Mouse (Mus musculus) heart, adult 18-20 months (tissue): ENCODE data around the gene Zcchc14. TPM values are rescaled to one million over a fixed set of nuclear protein-coding genes. Genes with fewer than 3 reads are reported as not detected.
"Not testable (repeated sequence)": the region's sequence is repeated elsewhere in the genome, so short reads cannot be mapped to it uniquely, and the experiment has no call there.

Experiments
- DNase-seq, 2 experiments: peaks; one replicate each; pipeline ENCODE4 v3.0.0; 2021 to 2022; ENCODE audit warnings: mixed read lengths in 1 of 2
- total RNA-seq, 2 experiments: library from RNA; stranded (reverse); gene quantifications; 2 replicates each; pipeline ENCODE4 v1.2.3; 2021

The Zcchc14 gene
- total RNA-seq, 2 experiments from 2014 or later, result 23.3 to 26.5 TPM

GRCm38 (mm10) chr8:121623043-121623442 lies 29.7 kb downstream of the Zcchc14 start:
- no peak for DNase-seq

DNA sequence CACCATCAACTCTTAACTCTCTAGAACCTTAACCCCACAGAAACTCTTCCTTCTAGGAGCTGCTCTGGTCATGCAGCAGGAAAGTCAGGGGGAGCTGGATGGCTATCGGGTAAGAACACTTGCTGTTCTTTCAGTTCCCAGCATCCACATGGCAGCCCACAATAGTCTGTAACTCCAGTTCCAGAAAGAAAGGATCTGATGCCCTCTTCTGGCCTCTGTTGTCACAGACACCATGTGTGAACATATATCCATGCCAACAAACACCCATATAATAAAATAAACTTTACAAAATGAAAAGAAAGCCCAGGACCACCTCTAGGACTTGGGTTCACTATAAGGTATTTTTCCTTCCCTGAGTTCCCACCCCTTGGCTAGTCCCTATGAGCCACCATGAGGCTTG lies 30.8 kb downstream of the Zcchc14 start:
- no peak for DNase-seq

- DNase-seq, result peak; percentile 55 to 65
These were observed 31.7 kb downstream of the Zcchc14 start for GRCm38 (mm10) chr8:121620801-121621516.

DNA sequence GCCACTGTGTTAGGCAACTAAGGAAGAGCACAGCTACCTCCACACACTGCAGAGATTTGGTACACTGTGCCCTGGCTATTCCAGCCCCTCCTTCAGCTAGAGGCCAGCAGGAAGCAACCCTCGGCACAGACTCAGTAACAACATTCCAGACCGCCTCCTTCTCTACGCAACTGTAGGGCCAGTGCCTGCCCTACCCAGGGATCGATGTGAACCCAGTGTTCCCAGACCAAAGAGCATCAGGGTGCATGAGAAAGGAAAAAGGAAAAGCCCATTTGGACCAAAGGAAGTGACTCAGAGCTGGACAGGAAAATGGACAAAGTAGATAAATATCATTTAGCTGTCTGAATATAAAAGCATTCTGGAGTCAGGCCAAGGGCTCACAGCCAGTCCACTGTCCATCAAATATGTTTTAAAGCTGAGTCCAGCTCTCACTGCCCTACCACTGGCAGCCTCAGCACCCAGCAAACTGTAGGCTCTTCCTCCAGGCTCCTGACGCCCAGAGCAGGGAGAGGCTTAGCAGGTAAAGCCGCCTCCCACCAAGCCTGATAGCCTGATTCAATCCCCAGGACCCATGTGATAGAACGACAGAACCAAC lies 33.2 kb downstream of the Zcchc14 start:
- peak; percentile 84 to 94 for DNase-seq

DNA sequence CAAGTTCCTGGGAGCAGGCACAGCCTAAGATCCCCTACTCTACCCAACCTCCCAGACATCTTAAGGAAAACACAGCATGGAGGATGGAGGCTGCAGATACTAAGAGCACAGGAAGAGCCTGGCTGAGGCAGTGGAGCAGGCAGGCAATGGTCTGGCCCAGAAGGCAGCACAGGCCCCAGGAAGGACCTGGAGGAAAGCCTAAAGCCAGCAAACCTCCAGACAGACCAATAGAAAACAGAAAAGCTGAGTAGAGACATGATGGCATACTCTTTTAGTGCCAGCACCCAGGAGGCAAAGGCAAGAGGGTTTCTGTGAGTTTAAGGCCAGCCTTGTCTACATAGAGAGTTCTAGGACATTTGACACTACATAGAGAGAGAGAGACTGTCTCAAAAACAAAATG lies 39.3 kb downstream of the Zcchc14 start:
- no peak for DNase-seq

GRCm38 (mm10) chr8:121609916-121610315 lies 42.8 kb downstream of the Zcchc14 start:
- no peak for DNase-seq

DNA sequence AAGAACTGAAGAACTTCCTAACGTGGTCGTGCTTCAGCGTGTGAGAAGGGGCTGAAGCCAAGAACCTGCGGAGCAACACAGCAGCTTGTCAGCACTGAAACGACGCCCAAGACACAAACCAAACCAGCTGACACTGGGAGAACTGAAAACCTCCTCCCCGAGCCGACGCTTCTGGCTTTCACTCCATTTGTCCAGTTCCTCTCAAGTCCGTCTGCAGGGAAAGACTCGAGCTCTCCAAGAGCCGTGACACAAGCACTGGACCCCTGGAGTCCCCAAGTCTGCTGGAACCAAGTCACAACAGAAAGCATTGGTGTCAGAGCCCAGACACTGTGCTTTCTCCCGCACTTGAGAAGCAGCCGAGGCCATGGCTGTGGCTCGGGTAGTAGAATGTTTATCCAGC lies 43.5 kb downstream of the Zcchc14 start:
- no peak for DNase-seq

DNA sequence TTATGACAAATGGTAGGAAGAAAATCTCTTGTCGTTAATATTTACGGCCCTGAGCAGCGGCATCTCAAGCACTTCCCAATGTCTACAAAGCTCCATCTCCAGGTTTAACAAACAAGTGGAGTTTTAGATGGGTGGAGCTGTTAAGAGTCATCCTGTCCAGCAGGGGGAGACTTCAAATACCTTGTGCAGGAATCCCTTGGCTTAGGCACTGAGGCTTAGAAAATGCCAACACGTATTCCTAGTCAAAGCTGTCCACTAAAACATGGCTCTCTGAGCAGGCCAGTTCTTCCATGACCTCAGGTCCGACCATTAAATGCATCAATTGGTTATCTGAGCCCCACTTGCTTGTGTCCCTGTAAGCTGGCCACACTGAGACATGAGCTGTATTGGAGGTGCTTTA lies 45.0 kb downstream of the Zcchc14 start:
- no peak for DNase-seq

GRCm38 (mm10) chr8:121603801-121604200 lies 48.9 kb downstream of the Zcchc14 start:
- no peak for DNase-seq

GRCm38 (mm10) chr8:121602860-121603259 lies 49.8 kb downstream of the Zcchc14 start:
- peak; percentile 80 for DNase-seq

DNA sequence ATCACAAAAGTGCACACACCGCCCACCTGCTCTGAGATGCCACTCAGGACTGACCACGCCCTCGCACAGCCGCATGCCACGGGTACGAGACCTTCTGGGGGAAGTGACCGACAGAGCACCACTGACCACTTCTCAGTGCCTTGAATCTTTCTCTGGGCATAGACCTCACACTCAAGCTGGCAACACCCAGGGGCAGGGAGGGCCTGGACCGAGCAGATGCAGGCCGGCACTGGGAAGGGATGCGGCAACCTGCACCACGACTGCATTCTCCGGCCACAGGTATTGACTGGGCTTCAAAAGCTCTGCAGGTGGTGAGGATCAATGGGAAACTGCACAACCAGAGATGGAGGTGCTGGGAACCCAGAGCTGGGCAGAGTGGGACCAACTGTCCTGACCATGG lies 50.3 kb downstream of the Zcchc14 start:
- DNase-seq, result no peak

DNA sequence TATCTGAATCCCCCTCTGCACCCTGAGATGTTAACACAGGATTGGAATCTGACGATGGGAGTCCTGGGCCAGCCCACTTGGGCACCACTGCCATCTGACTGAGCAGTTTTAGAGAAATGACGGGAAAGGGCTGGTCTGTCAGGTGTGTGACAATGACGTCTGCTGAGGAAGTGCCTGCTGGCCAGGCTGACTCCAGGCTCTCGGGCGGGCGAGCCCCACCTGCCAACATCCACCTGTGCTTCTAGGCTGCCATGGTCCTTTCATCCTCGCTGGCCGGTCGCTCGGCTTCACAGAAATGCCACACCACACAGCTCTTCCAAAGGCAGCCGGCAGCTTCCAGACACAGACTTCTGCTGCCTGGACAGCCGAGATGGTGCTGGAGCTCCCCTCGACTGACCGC lies 52.9 kb downstream of the Zcchc14 start:
- DNase-seq, result no peak

DNA sequence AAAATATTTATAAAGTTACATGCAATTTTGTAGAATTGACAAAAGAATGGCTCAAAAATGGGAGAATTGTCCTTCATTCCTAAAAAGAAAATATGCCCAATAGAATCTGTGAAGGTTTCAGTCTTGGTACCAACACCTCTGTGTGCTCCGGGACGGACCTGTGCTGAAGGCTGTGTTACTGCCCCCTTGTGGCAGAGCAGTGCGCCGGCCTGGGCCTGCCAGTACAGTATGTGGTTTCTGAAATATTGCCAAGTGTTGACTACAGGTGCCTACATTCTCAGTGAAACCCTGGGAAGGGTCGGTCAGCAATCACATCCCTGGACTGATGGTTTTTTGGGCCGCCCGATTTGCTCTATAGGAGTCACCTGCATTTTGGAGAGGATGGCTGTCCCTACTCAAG lies 53.8 kb downstream of the Zcchc14 start:
- DNase-seq, result peak; percentile 85 to 86

DNA sequence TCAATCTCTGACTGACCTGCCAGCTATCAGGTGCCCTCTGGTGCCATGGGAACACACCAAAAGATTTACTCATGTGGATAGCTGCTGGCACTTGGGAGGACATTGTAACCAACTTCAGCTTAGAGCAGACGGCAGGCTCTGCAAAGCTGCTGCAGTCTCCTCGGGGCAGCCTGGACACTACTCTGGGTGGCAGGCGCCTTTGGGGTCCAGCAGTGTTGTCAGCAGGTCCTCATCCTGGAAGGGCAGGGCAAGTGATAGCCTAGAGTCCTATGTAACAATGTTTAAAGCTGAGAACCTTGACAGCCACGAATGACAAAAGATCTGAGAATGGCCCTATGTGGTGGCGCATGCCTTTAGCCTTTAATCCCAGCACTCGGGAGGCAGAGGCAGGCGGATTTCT lies 54.5 kb downstream of the Zcchc14 start:
- no peak for DNase-seq

- not testable (repeated sequence) for DNase-seq
These were observed 55.2 kb downstream of the Zcchc14 start for GRCm38 (mm10) chr8:121597492-121597891.

DNA sequence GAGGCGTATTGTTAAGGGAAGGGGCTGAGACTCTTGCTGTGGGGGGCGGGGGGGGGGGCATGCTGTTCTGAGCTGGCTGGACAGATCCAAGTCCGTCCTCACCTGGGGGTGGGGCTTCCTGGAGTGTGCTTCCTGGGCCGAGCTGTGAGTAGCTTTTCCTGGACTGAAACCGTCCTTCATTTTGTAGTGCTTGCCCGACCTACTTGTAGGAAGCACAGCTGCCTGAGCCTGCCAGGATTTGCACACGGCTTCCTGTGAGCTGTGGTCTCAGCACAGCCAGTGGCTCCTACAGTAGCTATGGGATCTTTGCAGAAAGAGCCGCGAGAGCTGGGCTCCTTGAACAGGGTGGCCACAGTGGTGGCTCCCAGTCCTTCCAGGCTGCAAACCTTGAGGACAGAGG lies 58.7 kb downstream of the Zcchc14 start:
- peak; percentile 52 to 82 for DNase-seq

- peak in 1 of 2 experiments; percentile 9 for DNase-seq
These were observed 59.4 kb downstream of the Zcchc14 start for GRCm38 (mm10) chr8:121593293-121593692.

- peak; percentile 57 to 67 for DNase-seq
These were observed 61.3 kb downstream of the Zcchc14 start for GRCm38 (mm10) chr8:121591178-121592066.

GRCm38 (mm10) chr8:121590203-121591177 lies 62.2 kb downstream of the Zcchc14 start, which contains the start of gene Map1lc3b:
TSS of gene Map1lc3b (plus strand) at chr8:121590361.
- DNase-seq, result peak; percentile 96 to 97

- no peak for DNase-seq
These were observed 63.4 kb downstream of the Zcchc14 start for GRCm38 (mm10) chr8:121589205-121589726.

DNA sequence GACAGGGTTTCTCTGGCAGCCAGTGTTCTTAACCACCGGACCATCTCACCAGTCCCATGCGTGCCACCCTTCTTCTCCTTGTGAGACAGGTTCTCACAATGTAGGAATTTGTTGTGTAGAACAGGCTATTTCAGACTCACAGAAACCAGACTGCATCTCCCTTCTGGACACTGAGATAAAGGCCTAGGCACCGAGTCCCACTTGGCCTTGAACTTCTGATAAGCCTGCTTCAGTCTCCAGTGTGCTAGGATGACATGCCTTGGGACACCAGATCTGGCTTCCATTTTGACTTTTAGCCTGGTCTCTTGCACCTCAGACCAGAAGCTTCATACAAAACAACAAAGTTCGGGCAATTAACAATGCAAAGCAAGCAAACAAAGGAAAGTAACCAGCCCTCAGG lies 64.0 kb downstream of the Zcchc14 start:
- DNase-seq, result no peak
